ENCODE assay signal across 8 mouse cellular contexts in genomic region chrX:73930402-73931062, GRCm38 (mm10). TPM values are rescaled to one million over a fixed set of nuclear protein-coding genes. Genes with fewer than 3 reads are reported as not detected.
DNase-seq lines count a peak whose midpoint lies in the region; TF ChIP-seq lines count a peak whose summit lies in the region.

Gene Renbp, minus strand, starts transcription at chrX:73930850.

- H3K4me3 ChIP-seq in ES-Bruce4 (ENCODE audit: low read depth, low read length): peak within 1 kb of the TSS; percentile 93

- no peaks in the 10 kb centered on the region for H3K4me1 ChIP-seq in ES-Bruce4 (ENCODE audit: control insufficient read depth, insufficient read depth, low read length)

- H3K9ac ChIP-seq in ES-Bruce4 (ENCODE audit: low read depth, poor library complexity, severe bottlenecking): peak within 1 kb of the TSS; percentile 72

- TF ChIP-seq EP300 in ES-Bruce4 (IDR thresholded peaks at IDR 0.05; ENCODE audit: insufficient read depth, low read depth, low read length): no peak

- H3K36me3 ChIP-seq in ES-Bruce4 (ENCODE audit: control insufficient read depth, insufficient read depth, low read length, poor library complexity, severe bottlenecking): peaks cover 19% of the 10 kb centered on the region
- no peaks in the 10 kb centered on the region for H3K36me3 ChIP-seq in splenic B cell, adult 2 months (ENCODE audit: control insufficient read depth, insufficient read depth, low read length, poor library complexity, severe bottlenecking)

- peak; percentile 27 for TF ChIP-seq POLR2A in ES-Bruce4 (IDR thresholded peaks at IDR 0.05; ENCODE audit: insufficient read depth, low read length)

- DNase-seq in adrenal gland, adult 18-20 months (ENCODE audit: low spot score in 2 of 2): peak; percentile 35 to 51
- peak; percentile 66 for DNase-seq in fibroblast of lung, adult 2 months (ENCODE audit: low read depth)
- peak; percentile 65 to 71 for DNase-seq in heart, postnatal 14 days
- DNase-seq in kidney, postnatal 4 days: peak; percentile 83 to 89
- DNase-seq in mesoderm, embryonic 11.5 days (ENCODE audit: low read depth, low spot score): peak; percentile 77
- peak; percentile 83 for DNase-seq in splenic B cell, adult 2 months (ENCODE audit: low read depth, low spot score)
- DNase-seq in frontal cortex, adult 2 months (ENCODE audit: extremely low spot score in 1 of 2, low spot score in 1 of 2): no peak

- no peaks in the 10 kb centered on the region for H3K9me3 ChIP-seq in ES-Bruce4 (replicated peaks; ENCODE audit: control insufficient read depth, insufficient read depth, low read length, poor library complexity, severe bottlenecking)

- H3K27me3 ChIP-seq in ES-Bruce4 (ENCODE audit: control insufficient read depth, insufficient read depth, low read length, poor library complexity, severe bottlenecking): no peaks in the 10 kb centered on the region
- no peaks in the 10 kb centered on the region for H3K27me3 ChIP-seq in splenic B cell, adult 2 months (ENCODE audit: control insufficient read depth, insufficient read depth, low read length, poor library complexity, severe bottlenecking)

- intact Hi-C loops in heart, postnatal 14 days (cut with DNase I): no loop called here

- no peak for TF ChIP-seq CTCF in ES-Bruce4 (IDR thresholded peaks at IDR 0.05; ENCODE audit: low read depth, low read length)

- H3K27ac ChIP-seq in ES-Bruce4 (ENCODE audit: insufficient read depth, low read length): peak within 1 kb of the TSS; percentile 49

RNA-seq across cellular contexts. Expression of gene Renbp, which starts in this region (rescaled TPM):
- 79.7 and 84.6 TPM in 2 replicates for polyA plus RNA-seq in ES-Bruce4 (2011; ENCODE audit: insufficient read depth, insufficient read length, low read depth, missing spikeins)
- 10 to 100 TPM; 22.0 to 29.6 TPM for total RNA-seq in adrenal gland, adult 18-20 months (2021)
- total RNA-seq in heart, postnatal 14 days (2021): 10 to 100 TPM in 1 of 2 experiments, 1 to 10 TPM in 1; 8.2 to 10.1 TPM
- polyA plus RNA-seq in frontal cortex, adult 2 months (2012; rRNA removed): 9.2 and 10.0 TPM in 2 replicates

Comparison
In these comparisons a context has a peak if more than half of its experiments do, and no peak if none do; other contexts are left out.
1. DNase-seq: peak in adrenal gland, adult 18-20 months (2 of 2), fibroblast of lung, adult 2 months (single experiment), heart, postnatal 14 days (2 of 2), kidney, postnatal 4 days (2 of 2), mesoderm, embryonic 11.5 days (single experiment) and splenic B cell, adult 2 months (single experiment); none in frontal cortex, adult 2 months (0 of 2).